Mouse (Mus musculus) right cerebral cortex, postnatal 36 days (tissue): ENCODE measurements around the gene Rpap3.
A peak's percentile ranks its signal among the peaks of the same experiment; 100 is the strongest.
"Not testable (repeated sequence)": the region's sequence is repeated elsewhere in the genome, so short reads cannot be mapped to it uniquely, and the experiment has no call there.

Source experiments
- DNase-seq, 2 experiments: peaks; one replicate each; pipeline ENCODE4 v3.0.0; 2022; ENCODE audit warnings: low spot score in 2 of 2, mixed read lengths in 1 of 2

Gene Rpap3

DNA sequence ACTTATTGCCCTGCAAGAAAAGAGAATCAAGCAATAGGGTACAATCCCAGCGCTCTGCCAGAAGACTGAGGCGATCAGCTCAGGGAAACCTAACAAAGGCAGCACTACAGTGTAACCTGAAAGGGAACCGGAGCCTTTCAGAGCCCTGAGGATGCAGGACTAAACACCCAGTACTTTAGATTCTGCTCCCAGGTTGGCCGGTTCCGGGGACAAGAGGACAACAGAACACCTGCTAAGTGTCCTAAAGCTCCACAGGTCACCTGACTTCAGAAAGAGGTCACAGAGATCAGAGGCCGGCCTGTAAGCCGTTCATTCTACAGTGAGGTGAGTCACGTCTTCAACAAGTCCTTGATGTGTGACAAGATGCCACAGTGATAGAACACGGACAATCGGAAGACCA lies 9.0 kb downstream of the Rpap3 start:
- DNase-seq, result no peak

DNA sequence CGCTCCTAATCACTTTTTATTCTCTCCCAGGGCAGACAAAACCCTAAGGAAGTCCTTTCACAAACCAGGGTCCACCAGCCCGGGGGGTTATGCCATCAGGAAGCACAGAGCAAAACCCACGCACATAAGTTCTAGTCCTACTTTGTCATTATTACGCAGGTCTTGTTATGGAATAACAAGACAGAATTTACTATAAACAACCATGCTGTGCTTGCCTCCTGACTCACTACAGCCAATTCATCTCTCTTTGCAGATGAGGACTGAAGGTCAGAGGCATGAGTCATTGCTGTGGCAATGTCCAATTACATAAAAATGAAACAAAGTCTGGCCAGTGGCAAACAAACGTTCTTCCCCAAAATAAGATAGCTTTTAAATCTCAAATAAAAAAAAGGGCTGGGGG lies 12.2 kb downstream of the Rpap3 start:
- DNase-seq, result no peak

DNA sequence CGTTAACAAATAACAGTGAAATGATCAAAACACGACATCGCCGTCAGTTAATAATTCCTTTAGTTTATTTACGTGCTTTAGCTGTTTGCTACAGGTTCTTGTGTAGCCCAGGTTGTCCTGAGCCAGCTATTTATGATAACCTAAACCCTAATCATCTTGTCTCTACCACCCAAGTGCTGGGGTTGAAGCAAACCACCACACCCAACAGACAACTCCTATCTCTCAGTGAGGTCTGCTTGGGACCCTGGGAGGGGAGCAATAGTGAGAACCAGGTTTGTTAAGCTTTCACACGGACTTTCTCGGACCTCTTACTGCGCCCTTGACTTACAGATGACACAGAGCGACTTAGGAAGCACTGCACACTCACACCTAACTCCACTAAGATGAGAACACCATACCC lies 21.5 kb downstream of the Rpap3 start:
- DNase-seq, result no peak

DNA sequence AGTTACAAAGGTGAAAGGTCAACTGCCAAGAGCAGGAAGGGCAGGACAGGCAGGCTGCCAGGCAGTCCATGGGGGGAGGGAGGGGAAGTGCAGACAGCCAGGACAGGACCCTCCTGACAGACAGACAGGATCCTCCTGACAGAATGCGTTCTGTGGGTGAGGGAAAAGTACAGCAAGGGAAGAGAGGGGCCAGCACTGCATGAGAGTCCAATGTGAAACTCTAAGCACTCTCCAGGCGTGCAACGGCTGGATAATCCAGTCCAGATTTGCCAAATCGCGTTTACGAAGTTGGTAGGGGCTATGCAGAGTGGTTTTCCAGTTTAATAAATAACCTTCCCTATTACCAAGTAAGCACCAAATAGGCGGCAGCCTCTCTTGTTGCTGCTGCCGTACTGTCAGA lies 23.6 kb downstream of the Rpap3 start:
- no peak for DNase-seq

DNA sequence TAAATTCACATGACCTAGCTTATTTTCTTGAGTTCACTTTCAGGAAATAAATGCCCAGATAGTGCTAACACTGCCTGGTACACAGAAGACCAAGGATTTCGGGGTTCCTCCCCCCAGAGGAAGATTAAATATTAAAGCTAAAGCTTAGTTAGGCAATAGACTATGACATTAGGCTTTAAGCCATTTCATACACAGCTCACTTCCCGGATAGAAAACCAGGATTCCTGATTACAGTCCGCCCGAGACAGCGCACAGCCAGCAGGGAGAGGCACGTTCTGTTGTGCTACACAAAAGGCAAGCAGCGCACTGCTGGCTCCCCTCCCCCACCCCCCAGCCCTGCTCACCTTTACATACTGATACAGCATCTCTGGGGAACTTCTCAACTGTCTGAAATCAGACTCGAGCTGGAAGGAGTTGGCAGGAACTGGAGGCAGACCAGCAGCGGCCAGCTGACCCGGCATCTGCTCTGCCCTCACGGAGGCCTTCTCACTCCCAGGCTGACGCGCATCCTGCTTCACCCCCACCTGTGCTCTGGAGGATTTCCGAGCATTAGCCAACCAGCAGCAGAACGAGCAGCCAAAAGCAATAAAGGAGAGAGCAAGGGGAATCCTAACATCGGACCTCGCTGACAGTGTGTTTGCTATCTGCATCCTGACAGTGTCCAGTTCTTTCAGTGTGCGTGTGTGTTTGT lies 25.5 kb downstream of the Rpap3 start:
- no peak for DNase-seq

DNA sequence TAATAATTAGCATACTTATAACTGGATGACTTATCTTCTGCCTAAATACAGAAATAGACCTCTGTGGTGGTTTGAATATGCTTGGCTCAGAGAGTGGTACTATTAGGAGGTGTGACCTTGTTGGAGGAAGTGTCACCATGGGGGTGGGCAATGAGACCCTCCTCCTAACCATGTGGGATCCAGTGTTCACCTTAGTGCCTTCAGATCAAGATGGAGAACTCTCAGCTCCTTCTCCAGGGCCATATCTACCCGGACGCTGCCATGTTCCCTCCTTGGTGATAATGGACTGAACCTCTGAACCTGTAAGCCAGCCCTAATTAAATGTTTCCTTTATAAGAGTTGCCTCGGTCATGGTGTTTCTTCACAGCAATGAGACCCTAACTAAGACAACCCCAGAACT lies 28.3 kb downstream of the Rpap3 start:
- no peak for DNase-seq

DNA sequence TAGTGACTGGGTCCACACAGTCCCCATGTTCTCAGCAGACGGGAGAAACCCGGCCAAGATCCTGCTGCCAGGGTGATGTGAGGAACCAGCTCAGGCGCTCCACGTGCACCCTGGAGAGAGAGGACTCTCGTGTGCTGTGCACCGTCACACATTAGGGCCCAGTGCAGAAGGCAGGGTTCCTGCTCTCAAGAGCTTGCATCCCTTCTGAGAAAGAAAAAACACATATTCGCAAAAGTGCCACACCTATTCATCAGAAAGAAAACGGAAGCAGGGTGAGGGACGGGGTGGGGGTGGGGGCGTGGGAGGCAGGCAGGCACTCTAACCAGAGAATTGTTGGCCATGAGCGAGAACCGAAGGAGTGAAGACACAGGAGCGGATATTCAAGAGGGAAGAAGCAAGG lies 29.7 kb downstream of the Rpap3 start:
- DNase-seq, result no peak

DNA sequence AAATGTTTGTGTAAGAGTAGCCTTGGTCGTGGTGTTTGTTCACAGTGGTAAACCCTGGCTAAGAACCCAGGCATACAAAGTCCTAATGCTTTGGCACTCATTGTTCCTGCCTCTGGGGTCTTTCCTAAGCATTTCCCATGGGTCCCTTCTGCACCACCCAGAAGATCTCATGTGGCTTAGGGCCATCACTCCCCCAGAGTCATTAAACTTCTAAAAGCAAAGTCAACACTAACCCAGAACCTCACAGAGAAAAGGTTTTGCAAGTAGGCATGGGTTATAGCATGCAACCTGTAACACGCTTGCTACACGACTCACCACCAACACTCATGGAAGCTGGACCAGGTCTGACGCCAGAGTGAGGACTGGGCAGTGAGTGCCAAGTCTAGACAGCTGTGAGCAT lies 31.2 kb downstream of the Rpap3 start:
- no peak for DNase-seq

DNA sequence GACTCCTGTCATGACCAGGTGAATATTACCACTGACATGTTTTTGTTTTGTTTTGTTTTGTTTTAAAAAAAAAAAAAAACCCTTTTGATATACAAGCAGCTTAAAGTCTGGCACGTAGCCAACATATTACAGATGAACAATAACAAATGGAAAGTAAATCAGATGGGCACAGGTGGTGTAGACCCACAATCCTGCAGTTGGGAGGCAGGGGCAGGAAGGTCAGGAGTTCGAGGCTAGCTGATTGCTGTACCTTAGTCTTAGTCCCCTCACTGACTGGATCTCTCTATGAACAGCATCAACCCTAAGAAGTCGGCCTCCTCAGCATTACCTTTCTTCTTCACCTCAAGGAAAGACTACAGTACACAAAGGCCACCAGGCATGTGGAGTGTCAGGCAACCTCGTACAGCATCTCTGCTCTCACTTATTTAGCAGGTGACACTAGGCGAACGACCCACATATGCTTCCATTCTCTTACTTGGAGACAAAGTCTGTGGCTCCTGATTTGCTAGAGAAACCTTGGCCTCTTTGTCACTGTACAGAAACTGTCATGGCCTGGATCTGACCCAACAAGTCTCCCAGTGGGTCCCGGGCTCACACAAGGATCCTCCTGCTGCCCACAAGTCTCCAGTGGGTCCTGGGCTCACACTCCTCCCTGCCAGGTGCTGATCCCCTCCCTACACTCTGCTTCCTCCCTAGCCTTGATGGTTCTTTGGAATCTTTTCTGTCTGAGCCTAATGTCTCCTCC lies 32.2 kb downstream of the Rpap3 start:
- DNase-seq, result no peak

DNA sequence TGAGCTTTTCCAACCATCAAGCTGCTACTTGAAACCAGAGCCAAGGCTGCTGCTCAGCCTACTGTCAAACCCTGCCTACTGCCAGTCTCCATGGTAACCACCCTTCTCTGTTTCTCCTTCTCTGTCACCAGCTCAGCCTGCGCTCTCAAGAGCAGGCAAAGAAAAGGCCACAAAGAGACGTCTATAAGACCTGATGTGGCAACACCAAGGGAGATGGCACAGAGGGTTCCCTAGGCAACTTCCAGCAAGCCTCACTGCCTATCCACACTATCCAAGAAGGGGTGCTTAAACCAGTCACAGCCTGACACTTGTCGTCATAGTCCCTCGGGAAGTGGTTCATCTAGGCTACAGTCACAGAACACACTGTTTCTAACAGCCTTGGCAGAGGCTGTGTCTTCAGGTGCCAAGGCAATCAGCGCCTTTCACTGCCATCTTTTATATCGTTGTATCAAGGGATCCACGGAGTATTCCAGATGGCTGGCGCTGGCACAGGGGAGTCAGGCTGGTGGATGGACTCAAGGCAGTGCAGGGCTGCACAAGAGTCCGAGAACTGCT lies 33.3 kb downstream of the Rpap3 start:
- DNase-seq, result peak; percentile 62 to 76

DNA sequence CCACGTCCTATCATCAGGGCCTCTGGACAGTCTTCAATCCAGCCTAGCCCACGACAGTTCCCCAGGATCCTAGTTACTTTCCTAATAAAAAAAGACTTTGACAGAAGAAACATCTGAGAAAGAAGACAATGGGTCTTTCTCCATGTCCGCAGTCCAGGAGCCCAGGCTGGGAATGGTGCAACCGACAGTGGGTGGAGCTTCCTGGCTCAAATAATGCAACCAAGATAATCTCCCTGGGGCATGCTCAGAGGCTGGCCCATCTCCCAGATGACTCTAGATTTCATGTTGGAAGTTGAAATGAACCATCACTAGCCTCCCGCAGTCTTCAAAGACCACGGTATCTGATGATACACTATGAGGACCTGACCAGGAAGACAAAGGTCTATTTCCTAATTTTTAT lies 35.1 kb downstream of the Rpap3 start:
- no peak for DNase-seq

DNA sequence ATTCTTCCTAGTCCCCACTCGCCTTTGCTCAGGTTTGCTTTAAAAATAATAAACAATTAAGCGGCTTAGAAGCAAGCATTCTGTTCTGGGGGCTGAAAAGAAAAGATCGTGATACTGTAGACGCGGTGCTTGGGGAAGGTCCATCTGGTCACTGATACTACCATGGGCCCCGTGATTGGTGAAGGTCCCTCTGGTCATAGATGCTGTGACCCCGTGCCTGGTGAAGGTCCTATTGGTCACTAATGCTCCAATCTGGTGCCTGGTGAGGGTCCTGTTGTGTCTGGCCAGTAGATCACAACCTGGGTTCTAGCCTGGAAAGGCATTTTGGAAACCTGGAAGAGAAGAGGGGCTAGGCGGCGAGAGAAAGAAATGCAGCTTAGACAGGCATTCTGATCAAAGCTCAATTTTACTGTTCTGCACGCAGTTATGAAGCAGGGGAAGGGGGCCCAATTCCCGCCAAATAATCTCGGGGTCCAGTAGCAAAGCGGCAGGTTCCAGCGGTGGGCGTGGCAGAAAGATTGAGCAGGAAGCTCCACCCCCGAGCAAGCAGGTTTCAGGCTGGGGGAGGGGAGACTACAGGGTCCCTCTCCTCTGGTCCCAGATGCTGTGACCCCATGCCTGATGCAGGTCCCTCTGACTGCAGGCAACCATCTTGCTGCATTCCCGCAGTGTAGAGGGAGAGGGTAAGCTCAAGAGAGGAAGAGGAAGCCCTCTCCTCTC lies 37.3 kb downstream of the Rpap3 start:
- not testable (repeated sequence) for DNase-seq

DNA sequence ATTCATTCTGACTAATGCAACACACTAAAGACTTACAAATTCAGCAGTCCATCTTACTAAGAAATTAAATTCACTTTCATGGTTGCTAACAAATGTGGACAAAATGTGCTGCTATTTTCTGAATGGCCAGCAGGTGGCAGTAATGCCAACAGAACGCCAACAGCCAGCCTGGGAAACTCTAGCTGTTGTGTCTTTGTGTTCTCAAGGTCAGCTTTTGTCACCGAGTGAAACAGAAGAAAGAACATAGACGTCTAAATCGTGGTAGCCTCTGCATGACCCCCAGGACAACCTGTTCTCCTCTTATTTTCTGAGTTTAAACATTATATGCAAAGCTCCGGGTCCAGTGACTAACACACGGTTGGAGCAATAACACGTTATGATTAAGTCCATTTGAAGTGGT lies 38.2 kb downstream of the Rpap3 start:
- DNase-seq, result no peak

DNA sequence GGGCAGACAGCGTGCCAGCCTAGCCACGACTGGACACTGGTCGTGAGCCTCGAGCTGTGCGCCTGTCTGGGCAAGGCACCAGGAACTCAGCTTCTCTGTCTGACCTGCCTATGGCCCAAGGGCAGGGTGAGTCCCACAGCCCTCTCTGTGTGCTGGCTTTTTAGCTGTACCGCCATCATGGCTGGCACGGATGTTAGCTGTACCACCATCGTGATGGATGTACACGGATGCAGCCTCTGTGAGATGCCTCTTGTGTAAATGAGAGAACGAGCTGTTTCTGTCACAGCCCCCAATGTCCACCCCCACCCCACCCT lies 39.2 kb downstream of the Rpap3 start:
- DNase-seq, result no peak

DNA sequence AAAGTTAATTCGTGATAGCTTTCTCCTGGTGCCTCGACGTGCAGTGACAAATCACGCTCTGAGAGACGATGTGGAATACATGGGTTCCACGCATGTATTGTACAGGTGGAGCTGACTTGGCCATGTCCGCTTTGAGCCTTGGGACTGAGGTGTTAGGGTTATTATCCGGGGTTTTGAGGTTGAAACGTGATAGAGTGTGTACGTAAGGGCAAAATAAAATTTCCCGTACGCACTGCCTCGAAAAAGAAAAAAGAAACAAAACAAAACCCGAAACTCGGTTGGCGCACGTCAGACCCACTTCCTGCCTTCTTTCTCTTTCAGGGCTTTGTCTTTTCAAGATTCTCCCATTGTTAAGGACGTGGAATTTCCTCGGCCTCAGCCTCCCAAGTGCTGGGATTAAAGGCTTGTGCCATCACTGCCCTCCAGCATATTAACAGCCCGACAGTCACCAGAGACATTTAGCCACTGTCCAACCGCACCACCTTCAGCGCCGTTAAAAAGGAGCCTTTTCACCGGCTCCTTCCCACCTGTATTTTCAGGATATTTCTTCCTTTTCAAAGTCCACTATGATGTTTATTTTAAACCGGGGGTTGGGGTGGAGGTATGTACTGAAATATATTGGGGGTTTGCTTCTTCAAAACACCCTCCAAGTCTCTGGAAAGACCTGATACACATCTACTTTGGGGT lies 39.7 kb downstream of the Rpap3 start:
- DNase-seq, result no peak

DNA sequence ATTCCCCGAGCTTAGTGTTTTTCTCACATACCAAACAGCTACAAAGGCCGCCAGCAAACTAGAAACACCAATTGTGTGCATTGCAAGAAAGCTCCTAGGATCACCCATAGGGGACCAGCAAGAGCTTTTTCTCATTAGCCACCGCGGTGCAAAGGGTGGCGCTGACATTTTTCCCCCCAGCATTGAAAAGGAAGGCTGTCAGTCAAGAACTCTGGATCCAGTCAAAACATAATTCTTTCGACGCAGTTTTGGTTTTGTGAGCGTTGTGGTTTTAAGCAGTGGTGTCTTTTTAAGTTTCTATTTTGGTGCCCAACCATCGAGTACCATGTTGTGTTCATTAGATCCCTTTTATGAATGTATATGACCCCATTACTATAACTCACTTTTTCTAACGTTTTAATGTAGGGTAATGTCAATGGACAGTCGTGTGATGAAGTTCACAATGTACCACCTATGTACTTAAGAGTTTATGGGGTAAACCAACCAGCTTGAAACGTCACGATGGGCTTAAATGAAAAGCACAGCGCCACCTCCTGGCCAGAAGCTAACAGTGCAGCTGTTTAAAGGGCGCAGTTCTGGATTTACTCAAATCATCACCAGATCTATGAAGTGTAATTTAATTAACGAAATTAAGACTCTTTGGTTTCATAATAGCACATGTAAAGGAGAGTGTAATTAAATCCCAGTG lies 40.5 kb downstream of the Rpap3 start:
- no peak for DNase-seq

DNA sequence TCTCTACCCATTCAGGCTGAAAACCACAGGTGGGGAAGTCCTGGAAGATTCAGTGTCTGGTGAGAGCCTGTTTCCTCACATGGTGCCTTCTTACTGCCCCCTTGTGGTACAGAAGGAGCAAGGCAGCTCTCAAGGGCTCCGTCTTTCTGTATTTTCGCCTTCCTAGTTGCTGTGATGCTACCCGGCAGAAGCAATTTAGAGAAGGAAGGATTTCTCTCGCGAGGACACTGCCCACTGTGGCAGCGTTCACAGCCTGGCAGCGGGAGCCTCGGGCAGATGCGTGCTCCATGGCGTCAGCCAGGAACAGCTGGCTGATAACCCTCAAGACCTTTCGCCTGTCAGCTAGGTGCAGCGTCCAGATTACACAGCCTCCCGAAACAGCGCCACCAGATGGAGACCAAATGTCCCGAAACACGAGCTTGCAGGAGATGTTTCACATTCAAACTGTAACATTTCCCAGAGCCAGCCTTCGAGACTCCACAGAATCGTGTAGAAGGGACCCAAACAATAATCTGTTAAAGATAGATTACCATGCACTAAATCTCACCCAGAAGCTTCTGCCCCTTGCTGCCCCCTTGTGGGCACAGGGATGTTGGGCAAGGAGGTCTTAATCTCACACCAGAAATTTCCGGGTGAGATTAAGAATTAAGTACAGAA lies 41.7 kb downstream of the Rpap3 start:
- peak; percentile 33 to 34 for DNase-seq

DNA sequence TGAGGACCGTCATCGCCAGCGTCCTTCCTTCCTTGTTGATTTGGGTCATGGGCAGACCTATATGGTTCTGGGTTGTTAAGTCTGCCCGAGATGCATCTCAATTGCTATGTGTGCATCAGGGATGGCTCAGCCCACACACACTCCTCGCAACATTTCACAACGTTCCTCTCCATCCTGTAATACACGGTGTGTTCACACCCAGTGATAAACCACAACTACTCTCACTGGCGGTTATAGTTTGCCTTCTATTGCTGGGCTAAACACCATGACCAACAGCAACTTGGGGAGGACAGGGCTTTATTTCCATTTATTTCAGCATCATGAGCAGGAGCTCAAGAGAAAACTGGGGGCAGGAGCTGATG lies 46.9 kb downstream of the Rpap3 start:
- no peak for DNase-seq

DNA sequence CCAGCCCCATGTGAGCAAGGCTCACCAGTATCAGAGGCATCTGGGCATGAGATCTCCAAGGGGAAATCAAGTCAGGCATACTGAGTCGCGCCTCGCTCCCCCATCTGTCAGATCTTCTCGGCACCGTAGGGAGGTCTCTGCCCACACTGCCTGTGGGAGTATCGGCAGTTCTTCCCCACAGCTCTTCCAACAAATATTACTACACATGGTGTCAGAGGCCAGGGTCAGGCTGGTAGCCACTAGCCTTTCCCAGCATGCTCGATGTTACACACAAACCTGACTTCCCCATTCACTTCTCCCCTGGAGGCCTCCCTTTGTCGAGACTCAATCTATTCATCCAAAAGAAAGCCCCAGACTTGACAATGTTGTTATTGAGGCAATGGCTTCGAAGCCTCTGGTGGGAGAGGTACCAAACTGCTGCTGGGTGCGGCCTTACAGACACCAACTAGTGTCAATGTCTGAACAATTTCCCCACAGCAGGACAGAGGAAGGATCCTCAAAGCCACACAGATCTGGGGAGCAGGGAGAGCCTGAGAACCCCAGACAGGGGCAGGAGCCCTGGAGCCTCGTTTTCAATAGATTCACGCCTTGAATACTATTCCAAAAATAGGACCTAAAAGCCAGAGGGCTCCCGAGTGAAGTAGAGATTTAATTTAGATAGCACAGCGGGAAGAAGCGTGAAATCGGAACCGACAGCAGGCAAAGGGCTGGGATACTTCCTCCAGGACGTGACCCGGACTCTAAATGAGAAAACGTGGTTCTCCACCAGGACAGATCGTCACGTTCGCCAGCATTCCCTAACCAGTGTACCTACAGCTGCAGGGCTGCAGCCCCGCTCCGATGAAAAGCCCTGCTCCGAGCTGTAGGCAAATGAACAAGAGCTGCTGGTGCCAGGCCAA lies 47.5 kb downstream of the Rpap3 start:
- DNase-seq, result no peak

DNA sequence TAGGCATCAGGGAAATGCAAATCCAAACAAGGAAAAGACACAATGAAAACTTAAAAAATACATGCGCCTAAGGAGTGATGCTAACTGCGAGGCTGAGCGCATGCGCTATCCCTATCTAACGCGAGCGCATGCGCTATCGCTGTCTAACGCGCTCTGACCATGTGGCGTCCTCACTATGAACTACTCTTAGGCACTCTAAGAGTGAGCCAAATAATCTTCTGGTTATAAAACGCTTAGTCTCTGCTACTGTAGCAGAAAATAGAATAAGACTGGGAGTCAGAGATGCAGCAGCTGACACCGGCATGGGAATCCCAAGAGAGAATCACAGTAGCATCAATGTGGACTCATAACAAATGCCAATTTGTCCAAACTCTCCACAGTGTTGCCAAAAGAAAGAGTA lies 48.2 kb downstream of the Rpap3 start:
- DNase-seq, result no peak
